Mouse (Mus musculus) urinary bladder, postnatal 14 days (tissue): ENCODE measurements at regions not wholly inside any gene's neighbourhood (a gene's known extent, or its start where the extent isn't known, plus 50 kb on each side); places are given as distances from the start of the nearest gene placed in this dataset.

Experiments used
- DNase-seq: peaks from one replicate; pipeline ENCODE4 v3.0.0; 2021; ENCODE audit warnings: low spot score

DNA sequence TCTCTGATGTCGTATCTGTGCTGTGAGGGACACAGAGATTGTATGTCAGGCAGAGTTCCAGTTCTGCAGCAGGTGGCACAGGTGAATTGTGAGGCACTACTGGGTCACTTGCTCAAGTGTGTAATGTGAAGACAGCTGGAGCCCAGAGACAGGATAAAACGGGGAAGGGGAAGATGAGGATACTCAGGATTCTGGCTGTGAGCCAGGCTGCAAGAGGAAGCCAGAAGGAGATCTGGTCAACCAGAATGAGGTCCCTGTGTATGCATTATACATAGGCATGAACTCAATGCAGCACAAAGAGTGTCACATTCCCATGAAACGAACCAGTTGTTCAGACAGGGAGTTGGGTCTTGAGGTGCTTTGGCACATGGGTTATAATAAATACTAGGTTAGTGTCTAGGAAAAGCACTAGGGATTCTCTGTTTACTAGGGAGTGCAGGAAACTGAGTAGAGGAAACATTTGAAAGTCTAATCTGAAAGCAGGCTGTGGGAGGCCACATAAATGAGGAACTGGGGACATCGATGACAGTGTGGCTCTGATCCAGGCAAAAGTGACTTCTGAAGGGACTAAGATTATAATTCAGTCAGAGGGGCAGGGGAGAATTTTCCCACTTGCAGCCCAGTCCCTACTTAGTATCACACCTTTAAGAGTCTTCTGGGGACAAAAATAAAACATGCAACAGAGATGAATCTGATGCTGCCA lies 109.9 kb upstream of the Rxfp2 start:
- DNase-seq = no peak

GRCm38 (mm10) chr5:149909108-149909739 lies 109.3 kb upstream of the Rxfp2 start:
- DNase-seq = no peak

DNA sequence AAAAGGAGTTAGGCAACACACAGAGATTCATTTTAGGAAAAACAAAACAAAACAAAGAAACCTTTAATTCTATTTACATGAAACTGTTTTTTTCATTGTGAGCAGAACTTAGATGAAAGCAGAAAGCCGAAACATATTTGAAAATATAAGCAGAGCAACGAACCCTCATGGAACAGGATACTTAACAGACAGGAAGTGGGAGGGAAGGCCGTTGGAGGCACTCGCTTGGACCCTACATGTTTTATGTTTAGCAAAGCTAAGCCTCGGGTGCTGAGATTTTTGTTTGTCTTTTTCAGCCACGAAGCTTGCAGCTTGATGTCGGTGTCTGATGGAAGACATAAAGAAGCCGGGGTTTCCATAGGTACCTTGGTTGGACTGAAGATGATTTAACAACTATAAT lies 108.5 kb upstream of the Rxfp2 start:
- DNase-seq = no peak

GRCm38 (mm10) chr5:149911968-149912367 lies 106.5 kb upstream of the Rxfp2 start:
- DNase-seq = no peak

DNA sequence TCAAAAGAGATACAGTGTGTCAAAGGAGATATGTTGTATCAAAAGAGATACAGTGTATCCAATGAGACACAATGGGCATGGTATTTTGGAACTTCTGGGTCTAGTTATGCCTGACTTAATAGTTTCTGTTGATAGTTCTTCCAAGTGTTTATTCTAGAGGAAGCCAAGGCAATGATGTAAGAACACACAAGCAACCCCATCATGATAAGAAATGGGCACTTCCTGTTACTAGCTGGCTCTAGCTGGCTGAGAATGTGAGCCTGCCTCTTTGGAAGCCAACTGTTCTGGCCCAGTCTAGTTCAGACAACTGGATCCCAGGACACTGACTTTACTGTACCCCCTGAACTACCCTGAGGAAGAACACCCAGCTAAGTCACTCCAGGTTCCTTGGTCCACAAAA lies 102.7 kb upstream of the Rxfp2 start:
- DNase-seq = no peak

GRCm38 (mm10) chr5:149917374-149917773 lies 101.1 kb upstream of the Rxfp2 start:
- no peak for DNase-seq

- DNase-seq = no peak
Observed at GRCm38 (mm10) chr5:149919097-149919496, 99.4 kb upstream of the Rxfp2 start.

DNA sequence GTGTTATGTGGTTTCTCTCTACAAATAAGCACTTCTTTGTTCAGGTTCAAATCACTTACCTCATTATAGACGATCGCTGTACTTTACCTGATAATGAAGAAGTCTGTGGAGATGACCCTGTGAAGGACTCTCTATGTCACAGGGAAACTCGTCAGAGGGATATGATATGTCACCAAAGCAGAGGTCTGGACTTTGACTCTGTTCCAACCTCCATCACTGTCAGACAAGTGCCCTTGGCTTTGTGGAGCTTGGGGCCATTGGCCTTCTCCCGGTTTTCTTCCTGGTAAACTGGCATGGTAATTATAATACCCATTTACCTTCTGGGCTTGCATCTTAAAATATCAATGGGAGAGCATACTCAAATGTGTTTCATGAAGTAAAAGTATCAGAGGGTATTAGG lies 98.1 kb upstream of the Rxfp2 start:
- DNase-seq = no peak

- no peak for DNase-seq
Observed at GRCm38 (mm10) chr5:149924501-149924900, 94.0 kb upstream of the Rxfp2 start.

- DNase-seq = no peak
Observed at GRCm38 (mm10) chr5:149926786-149927185, 91.7 kb upstream of the Rxfp2 start.

DNA sequence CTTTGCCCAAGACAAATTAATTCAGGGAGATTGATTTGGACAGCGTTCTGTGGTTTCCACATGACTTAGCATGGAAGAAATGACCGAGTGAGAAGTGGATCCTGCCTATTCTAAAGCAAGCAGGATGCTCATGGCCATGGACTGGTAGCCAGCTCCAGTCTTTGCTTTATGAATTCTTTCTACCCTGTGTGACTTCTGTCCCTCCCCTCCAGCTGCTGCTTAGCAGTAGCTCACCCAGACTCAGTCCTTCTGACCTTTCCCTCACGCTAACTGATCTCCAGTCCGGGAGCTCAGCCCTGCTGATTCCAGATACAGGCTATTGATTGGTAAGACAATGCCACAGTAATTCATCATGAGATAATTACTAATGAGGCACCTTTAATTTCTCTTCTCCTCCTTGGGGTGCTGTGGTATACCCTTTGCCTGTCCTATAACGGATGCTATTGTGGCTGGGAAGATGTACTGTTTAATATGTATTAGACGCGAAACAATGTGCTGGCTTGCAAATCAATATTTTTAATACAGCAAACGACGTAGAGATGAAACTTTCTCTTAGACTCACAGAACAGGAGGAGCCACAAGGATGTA lies 86.8 kb upstream of the Rxfp2 start:
- no peak for DNase-seq

GRCm38 (mm10) chr5:149932220-149932619 lies 86.3 kb upstream of the Rxfp2 start:
- DNase-seq = no peak

- DNase-seq = no peak
Observed at GRCm38 (mm10) chr5:149945651-149946050, 72.8 kb upstream of the Rxfp2 start.

- DNase-seq = no peak
Observed at GRCm38 (mm10) chr5:149947491-149947890, 71.0 kb upstream of the Rxfp2 start.

DNA sequence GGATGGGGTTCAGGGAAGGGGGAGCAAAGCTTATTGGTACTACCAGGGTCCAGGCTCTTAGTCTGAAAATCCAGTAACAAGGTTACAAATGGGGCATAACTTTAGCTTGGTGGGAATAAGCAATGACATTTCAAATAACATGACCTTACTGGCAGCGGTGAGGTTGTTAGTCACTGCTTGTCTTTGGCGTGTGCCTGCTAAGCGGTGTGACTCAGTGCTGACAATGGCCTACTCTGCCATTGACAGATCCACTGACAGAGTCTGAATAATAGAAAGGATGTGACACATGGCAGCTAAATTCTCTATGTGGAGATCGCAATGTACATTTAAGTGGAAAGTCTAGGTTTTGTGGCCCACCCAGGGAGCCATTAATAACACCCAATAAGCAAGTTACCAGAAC lies 61.5 kb upstream of the Rxfp2 start:
- no peak for DNase-seq

DNA sequence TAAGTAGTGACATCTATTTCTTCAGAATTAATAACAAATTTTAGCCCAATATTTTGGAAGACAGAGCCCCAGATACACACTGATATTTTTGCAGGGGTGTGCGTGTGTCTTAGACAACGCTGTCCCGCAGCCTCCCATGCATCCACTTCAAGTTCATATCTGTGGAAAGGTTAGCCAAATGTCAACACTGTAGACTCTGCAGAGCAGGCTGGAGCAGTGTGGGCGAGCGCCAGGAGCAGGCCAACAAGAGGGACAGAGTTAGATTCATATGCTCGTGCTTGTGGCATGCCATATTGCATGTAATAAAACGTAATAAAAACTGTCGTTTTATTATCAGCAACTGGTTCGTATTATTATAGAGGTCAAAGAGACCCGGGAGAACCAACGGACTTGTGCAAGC lies 57.3 kb upstream of the Rxfp2 start:
- DNase-seq = no peak

DNA sequence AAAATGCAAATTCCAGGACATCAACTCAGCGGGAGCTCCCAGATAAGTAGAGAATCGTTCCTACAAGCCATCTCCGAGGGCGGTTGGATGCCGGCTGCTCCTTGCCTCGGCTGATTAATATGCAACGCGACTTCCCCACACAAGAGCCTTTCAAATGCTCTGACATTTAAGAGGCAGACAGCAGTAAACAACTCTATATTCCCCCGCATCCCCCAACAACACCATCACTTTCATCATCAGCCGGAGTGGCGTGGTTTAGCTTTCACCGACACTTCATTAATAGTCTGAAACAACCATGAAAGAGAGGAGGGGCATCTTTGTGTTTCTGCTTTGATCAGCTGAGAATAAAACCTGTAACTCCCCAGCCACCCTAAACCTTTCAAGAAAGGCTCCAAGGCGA lies 53.7 kb upstream of the Rxfp2 start:
- DNase-seq = no peak
